Mouse (Mus musculus): ENCODE measurements around the gene Traip.
A peak's percentile ranks its signal among the peaks of the same experiment; 100 is the strongest.
"Not testable (repeated sequence)": the region's sequence is repeated elsewhere in the genome, so short reads cannot be mapped to it uniquely, and the experiment has no call there.

Gene Traip

DNA sequence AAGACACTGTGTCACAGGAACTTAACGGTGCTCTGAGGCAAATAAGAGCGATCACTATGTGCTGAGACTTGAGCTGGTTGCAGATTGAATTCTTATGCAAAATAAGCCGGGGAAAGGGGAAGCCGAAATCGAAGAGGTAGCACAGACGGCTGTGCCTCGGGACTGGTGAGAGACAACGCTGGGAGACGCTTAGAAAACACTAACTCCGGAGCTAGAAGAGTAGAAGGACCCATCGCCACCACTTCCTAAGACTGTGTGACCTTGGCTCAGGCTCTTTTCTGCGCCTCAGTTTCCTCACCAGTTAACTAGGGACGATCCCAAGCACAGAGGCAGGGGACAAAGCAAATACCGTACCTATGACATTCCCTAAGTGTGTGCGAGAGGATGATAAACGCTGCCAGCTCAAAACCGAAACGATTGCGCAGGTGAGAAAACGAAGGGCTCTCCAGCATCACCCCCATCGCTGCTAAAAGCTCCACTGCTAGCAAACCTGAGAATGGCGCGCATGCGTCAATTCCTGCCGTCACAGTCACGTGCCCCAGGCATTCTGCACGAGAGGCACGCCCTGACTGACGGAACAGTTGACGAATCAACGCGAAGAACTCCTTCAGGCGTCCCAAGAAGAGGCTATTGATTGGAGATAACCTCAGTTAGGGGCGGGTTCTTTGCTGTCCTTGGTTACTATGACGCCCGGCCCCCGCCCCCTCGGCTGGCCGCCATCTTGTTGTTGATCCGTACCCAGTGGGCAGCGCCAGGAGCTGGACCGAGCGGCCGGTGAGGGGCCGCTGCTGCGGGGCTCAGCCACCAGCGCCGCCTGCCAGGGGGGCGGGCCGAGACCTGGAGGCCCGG is 52.2 kb downstream of the Traip start, which contains the start of gene Ip6k1:
Ip6k1 (plus strand) TSS at position 580 of the 849 bp plus-strand sequence.
- DNase-seq (ENCODE audit: low read depth), result peak; percentile 100

GRCm38 (mm10) chr9:108002778-108003530 is 53.0 kb downstream of the Traip start:
- peak; percentile 28 for DNase-seq (ENCODE audit: low read depth)

- DNase-seq (ENCODE audit: low read depth), result no peak
Observed at GRCm38 (mm10) chr9:108003531-108003890, 53.6 kb downstream of the Traip start.

DNA sequence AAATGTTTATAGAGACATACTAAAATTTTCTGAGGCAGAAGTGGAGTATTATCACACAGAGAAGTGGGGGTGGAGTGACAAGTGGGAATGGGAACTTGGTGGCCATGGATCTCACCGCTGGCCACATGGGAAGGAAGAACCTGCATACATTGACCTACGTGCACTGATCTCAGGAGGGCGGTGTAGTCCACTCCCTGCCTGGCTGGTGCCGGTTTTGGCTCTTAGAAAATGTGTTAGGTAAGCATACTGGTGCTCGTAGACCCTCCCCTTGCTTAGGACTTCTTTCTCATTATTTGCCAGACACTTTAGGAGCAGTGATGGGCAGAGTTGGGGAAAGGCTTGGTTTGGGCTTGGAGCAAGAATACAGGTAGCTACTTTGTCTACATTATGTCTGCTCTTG is 58.1 kb downstream of the Traip start:
- DNase-seq (ENCODE audit: low read depth), result no peak

DNA sequence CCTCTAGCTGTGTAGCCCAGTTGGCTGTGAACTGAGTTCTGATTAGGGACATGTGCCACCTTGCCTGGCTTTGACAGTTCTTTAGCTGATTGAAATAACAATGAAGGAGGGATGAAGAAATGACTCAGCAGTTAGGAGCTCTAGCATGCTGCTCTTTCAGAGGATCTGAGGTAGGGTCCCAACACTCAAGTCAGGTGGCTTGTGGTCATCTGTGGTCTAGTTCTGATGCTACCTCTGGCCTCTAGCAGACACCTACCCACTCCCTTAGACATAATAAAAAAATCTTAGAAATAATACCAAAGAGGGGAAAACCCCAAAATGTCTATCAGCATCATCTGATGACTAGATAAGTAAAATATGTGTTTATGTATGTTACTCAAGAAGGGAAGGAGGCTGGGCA is 60.4 kb downstream of the Traip start:
- DNase-seq (ENCODE audit: low read depth), result no peak

- DNase-seq (ENCODE audit: low read depth), result not testable (repeated sequence)
Observed at GRCm38 (mm10) chr9:108013577-108013976, 63.6 kb downstream of the Traip start.

DNA sequence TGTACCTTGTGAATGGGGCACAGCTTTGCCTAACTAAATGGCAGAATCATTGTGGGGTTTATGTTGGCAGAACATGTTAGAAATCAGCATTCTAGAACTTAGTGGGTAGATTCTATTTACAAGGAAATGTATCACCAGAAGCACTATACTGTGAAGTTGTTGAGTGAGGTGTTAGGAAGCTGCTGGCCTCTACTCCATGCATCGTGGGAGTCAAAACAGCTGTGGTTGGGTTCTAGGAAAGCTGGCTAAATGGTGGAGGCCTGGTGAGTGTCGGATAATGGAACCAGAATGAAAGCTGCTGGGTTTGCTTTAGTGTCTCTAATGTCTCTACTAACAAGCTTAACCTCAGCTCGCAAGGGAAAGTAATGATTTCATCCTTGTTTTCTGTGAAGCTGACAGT is 67.2 kb downstream of the Traip start:
- DNase-seq (ENCODE audit: low read depth), result no peak

DNA sequence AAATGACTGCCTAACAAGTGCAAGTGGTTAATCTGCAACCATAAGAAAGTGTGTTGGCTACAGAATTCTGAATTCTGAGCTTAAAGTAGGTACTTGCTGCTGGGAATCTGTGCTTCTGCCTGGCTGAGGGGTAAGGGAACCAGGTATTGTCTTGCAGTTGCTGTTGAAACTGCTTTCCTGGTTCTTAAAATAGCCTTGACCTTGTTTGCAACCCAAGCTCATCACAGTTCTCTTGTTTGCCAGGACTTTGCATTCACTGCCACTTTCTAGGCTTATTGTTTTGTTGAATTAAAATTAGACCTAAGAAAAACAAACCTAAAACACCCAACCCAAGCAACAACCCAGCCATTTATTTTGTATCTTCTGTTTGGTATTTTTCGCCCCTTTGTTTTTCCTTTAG is 70.8 kb downstream of the Traip start:
- DNase-seq (ENCODE audit: low read depth), result no peak

All from c-Kit-positive CD71-positive TER-119-negative erythroid progenitor cells, embryonic 14.5 days (primary cell).